In genomic region chr10:80936810-80937164, GRCm38 (mm10) we compare ENCODE assay signal across 7 mouse cellular contexts. TPM values are rescaled to one million over a fixed set of nuclear protein-coding genes. Genes with fewer than 3 reads are reported as not detected.
DNase-seq lines count a peak whose midpoint lies in the region; ATAC-seq and TF ChIP-seq lines count a peak whose summit lies in the region.

No protein-coding gene starts in this region.

- peak overlapping the region; percentile 73 for H3K4me2 ChIP-seq in lung, embryonic 14.5 days
- peak overlapping the region; percentile 53 for H3K4me2 ChIP-seq in forebrain, embryonic 14.5 days (ENCODE audit: low read length)
- H3K4me2 ChIP-seq in limb, embryonic 15.5 days, result peak overlapping the region; percentile 60
- H3K4me2 ChIP-seq in stomach, embryonic 15.5 days, result peak overlapping the region; percentile 85

- no peak for DNase-seq in lung, embryonic 14.5 days
- DNase-seq in lung, adult 18-20 months, result no peak
- DNase-seq in forebrain, embryonic 14.5 days (ENCODE audit: low spot score), result no peak
- no peak for DNase-seq in cerebellum, adult 11-12 months
- no peak for DNase-seq in left cerebral cortex, adult 9 months (ENCODE audit: low spot score in 2 of 2)

- no peaks in the 10 kb centered on the region for H3K9me3 ChIP-seq in lung, embryonic 14.5 days (ENCODE audit: low read depth, low read length)
- no peaks in the 10 kb centered on the region for H3K9me3 ChIP-seq in forebrain, embryonic 14.5 days (replicated peaks; ENCODE audit: control insufficient read depth, low read length)
- H3K9me3 ChIP-seq in limb, embryonic 15.5 days, result no peaks in the 10 kb centered on the region
- H3K9me3 ChIP-seq in stomach, embryonic 15.5 days, result no peaks in the 10 kb centered on the region

- H3K4me1 ChIP-seq in lung, embryonic 14.5 days (ENCODE audit: insufficient read depth), result peaks cover 61% of the 10 kb centered on the region
- peaks cover 44% of the 10 kb centered on the region for H3K4me1 ChIP-seq in forebrain, embryonic 14.5 days (ENCODE audit: control insufficient read depth, insufficient read depth, low read length)
- peaks cover 96% of the 10 kb centered on the region for H3K4me1 ChIP-seq in limb, embryonic 15.5 days
- peaks cover 87% of the 10 kb centered on the region for H3K4me1 ChIP-seq in stomach, embryonic 15.5 days

- H3K36me3 ChIP-seq in lung, embryonic 14.5 days (ENCODE audit: insufficient read depth), result no peaks in the 10 kb centered on the region
- H3K36me3 ChIP-seq in forebrain, embryonic 14.5 days (ENCODE audit: control insufficient read depth, insufficient read depth, low read length), result no peaks in the 10 kb centered on the region
- no peaks in the 10 kb centered on the region for H3K36me3 ChIP-seq in limb, embryonic 15.5 days
- no peaks in the 10 kb centered on the region for H3K36me3 ChIP-seq in stomach, embryonic 15.5 days

- H3K4me3 ChIP-seq in lung, embryonic 14.5 days (ENCODE audit: low read depth, low read length), result peak overlapping the region; percentile 37
- no peak overlapping the region for H3K4me3 ChIP-seq in forebrain, embryonic 14.5 days (ENCODE audit: low read depth, low read length)
- H3K4me3 ChIP-seq in limb, embryonic 15.5 days, result peak overlapping the region; percentile 40
- peak overlapping the region; percentile 40 for H3K4me3 ChIP-seq in stomach, embryonic 15.5 days (replicated peaks)

- no peak for TF ChIP-seq CTCF in lung, embryonic 14.5 days (IDR thresholded peaks at IDR 0.05; ENCODE audit: low read depth)

- WGBS in lung, embryonic 14.5 days, result 16% methylated on average over 6 of the region's 6 CpGs
- 11% methylated on average over 6 of the region's 6 CpGs for WGBS in forebrain, embryonic 14.5 days
- WGBS in limb, embryonic 15.5 days, result 13% methylated on average over 6 of the region's 6 CpGs
- 16% methylated on average over 6 of the region's 6 CpGs for WGBS in stomach, embryonic 15.5 days

- no peak overlapping the region for H3K9ac ChIP-seq in lung, embryonic 14.5 days
- H3K9ac ChIP-seq in forebrain, embryonic 14.5 days (ENCODE audit: low read length), result no peak overlapping the region
- H3K9ac ChIP-seq in limb, embryonic 15.5 days, result no peak overlapping the region
- no peak overlapping the region for H3K9ac ChIP-seq in stomach, embryonic 15.5 days

- peaks cover 34% of the 10 kb centered on the region for H3K27me3 ChIP-seq in lung, embryonic 14.5 days (ENCODE audit: insufficient read depth, low read length)
- peaks cover 34% of the 10 kb centered on the region for H3K27me3 ChIP-seq in forebrain, embryonic 14.5 days (replicated peaks; ENCODE audit: control insufficient read depth, insufficient read depth, low read length)
- peaks cover 6% of the 10 kb centered on the region; the same call in 1 of the 2 replicates for H3K27me3 ChIP-seq in limb, embryonic 15.5 days
- H3K27me3 ChIP-seq in stomach, embryonic 15.5 days (replicated peaks), result peaks cover 3% of the 10 kb centered on the region; the same call in 1 of the 2 replicates

- ATAC-seq in lung, embryonic 14.5 days (ENCODE audit: insufficient read depth), result no peak
- no peak for ATAC-seq in forebrain, embryonic 14.5 days
- no peak for ATAC-seq in limb, embryonic 15.5 days (ENCODE audit: insufficient number of reproducible peaks, low FRiP score, low TSS enrichment, low read depth)
- no peak for ATAC-seq in stomach, embryonic 15.5 days (ENCODE audit: insufficient read depth, low FRiP score, low read depth)

- H3K27ac ChIP-seq in lung, embryonic 14.5 days (ENCODE audit: low read depth), result peak overlapping the region; percentile 77; the same call in 1 of the 2 replicates
- no peak overlapping the region; the same call in 1 of the 2 replicates for H3K27ac ChIP-seq in forebrain, embryonic 14.5 days (ENCODE audit: low read depth, low read length)
- peak overlapping the region; percentile 89 for H3K27ac ChIP-seq in limb, embryonic 15.5 days
- H3K27ac ChIP-seq in stomach, embryonic 15.5 days, result peak overlapping the region; percentile 92

RNA-seq across cellular contexts. Expression of gene Gadd45b, which starts 6.9 kb away (rescaled TPM):
- 18.3 and 24.6 TPM in 2 replicates for polyA plus RNA-seq in lung, embryonic 14.5 days (2014; fragmentation: Nextera tagmentation; extraction: Ambion mirVana)
- 5.2 and 6.2 TPM in 2 replicates for polyA plus RNA-seq in forebrain, embryonic 14.5 days (2014; fragmentation: Nextera tagmentation; extraction: Ambion mirVana)
- polyA plus RNA-seq in limb, embryonic 15.5 days (2015; fragmentation: Nextera tagmentation; extraction: Ambion mirVana), result 44.4 and 44.7 TPM in 2 replicates
- 33.6 TPM in 2 replicates for polyA plus RNA-seq in stomach, embryonic 15.5 days (2015; fragmentation: Nextera tagmentation; extraction: Ambion mirVana)

RNA-seq across cellular contexts. Expression of gene Lmnb2, which starts 18.7 kb away (rescaled TPM):
- 22.9 and 24.4 TPM in 2 replicates for polyA plus RNA-seq in lung, embryonic 14.5 days (2014; fragmentation: Nextera tagmentation; extraction: Ambion mirVana)
- polyA plus RNA-seq in forebrain, embryonic 14.5 days (2014; fragmentation: Nextera tagmentation; extraction: Ambion mirVana), result 12.1 and 14.4 TPM in 2 replicates
- 51.6 and 58.2 TPM in 2 replicates for polyA plus RNA-seq in limb, embryonic 15.5 days (2015; fragmentation: Nextera tagmentation; extraction: Ambion mirVana)
- 38.1 and 46.1 TPM in 2 replicates for polyA plus RNA-seq in stomach, embryonic 15.5 days (2015; fragmentation: Nextera tagmentation; extraction: Ambion mirVana)

RNA-seq across cellular contexts. Expression of gene Timm13, which starts 36.0 kb away (rescaled TPM):
- 315 and 321 TPM in 2 replicates for polyA plus RNA-seq in lung, embryonic 14.5 days (2014; fragmentation: Nextera tagmentation; extraction: Ambion mirVana)
- 355 and 398 TPM in 2 replicates for polyA plus RNA-seq in forebrain, embryonic 14.5 days (2014; fragmentation: Nextera tagmentation; extraction: Ambion mirVana)
- polyA plus RNA-seq in limb, embryonic 15.5 days (2015; fragmentation: Nextera tagmentation; extraction: Ambion mirVana), result 312 and 329 TPM in 2 replicates
- polyA plus RNA-seq in stomach, embryonic 15.5 days (2015; fragmentation: Nextera tagmentation; extraction: Ambion mirVana), result 317 and 334 TPM in 2 replicates
